Mouse (Mus musculus): ENCODE measurements around the gene Mier3. TPM values are rescaled to one million over a fixed set of nuclear protein-coding genes. Genes with fewer than 3 reads are reported as not detected.

Mier3 gene
- 11.9 TPM for polyA plus RNA-seq (2017; shearing (Covaris generic))

DNA sequence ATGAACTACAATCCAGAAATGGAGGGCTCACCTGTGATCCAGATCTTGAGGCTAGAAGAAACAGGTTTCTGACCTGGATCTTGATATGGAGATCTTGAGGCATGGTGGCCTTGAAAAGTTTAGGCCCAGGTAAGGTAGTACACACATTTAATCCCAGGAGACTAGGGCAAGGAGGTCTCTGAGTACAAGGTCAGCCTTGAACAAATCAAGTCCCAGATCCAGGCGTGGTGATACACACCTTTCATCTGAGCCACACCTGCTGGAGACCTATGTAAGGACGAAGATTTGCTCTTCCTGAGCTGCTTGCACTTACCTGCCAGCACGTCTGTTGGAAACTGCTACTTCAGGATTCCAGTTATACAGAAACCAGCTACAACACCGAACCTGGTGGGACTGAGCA lies at the start of gene Mier3:
Gene Mier3 (plus strand): TSS at position 301 of the 400 bp plus-strand sequence.

Other genes with a start within 250 kb of the Mier3 start
- gene Gpbp1, start 190.9 kb upstream of the Mier3 start, polyA plus RNA-seq (2017; shearing (Covaris generic)): 157 TPM
- not detected for gene Gm49496, start 131.0 kb upstream of the Mier3 start, polyA plus RNA-seq (2017; shearing (Covaris generic))
- gene Gm10198, start 88.2 kb upstream of the Mier3 start, polyA plus RNA-seq (2017; shearing (Covaris generic)): not detected
- gene Map3k1, start 128.0 kb downstream of the Mier3 start, polyA plus RNA-seq (2017; shearing (Covaris generic)): 30.0 TPM